Mouse (Mus musculus) kidney, embryonic 16.5 days (tissue): ENCODE results near the gene C030005K15Rik. TPM values are rescaled to one million over a fixed set of nuclear protein-coding genes. Genes with fewer than 3 reads are reported as not detected.

ENCODE experiments used
- polyA plus RNA-seq: library from polyadenylated mRNA; unstranded; fragments of >200 nt; fragmentation: Nextera tagmentation; extraction: Ambion mirVana; gene quantifications from 2 replicates; pipeline ENCODE4 v1.2.1, GENCODE M21; 2015

The C030005K15Rik gene
- polyA plus RNA-seq, 1 experiment from 2014 or later = not detected

Other genes with a start within 250 kb of the C030005K15Rik start
- gene Dcn, start 247.1 kb downstream of the C030005K15Rik start, polyA plus RNA-seq = 236 and 276 TPM in 2 replicates
- gene Lum, start 161.6 kb downstream of the C030005K15Rik start, polyA plus RNA-seq = 68.5 and 76.3 TPM in 2 replicates
- 0.32 and 0.35 TPM in 2 replicates for gene Kera, start 119.9 kb downstream of the C030005K15Rik start, polyA plus RNA-seq
- 0.36 and 0.39 TPM in 2 replicates for gene Epyc, start 82.7 kb downstream of the C030005K15Rik start, polyA plus RNA-seq
- gene Ccer1, start 33.7 kb downstream of the C030005K15Rik start, polyA plus RNA-seq = not detected in 2 replicates